In genomic region chr11:114851608-114852310, GRCm38 (mm10) we compare ENCODE assay signal across 8 mouse cellular contexts. TPM values are rescaled to one million over a fixed set of nuclear protein-coding genes. Genes with fewer than 3 reads are reported as not detected.
A peak's percentile ranks its signal among the peaks of the same experiment; 100 is the strongest.
DNase-seq lines count a peak whose midpoint lies in the region; ATAC-seq and TF ChIP-seq lines count a peak whose summit lies in the region.

No protein-coding gene starts in this region.

- intact Hi-C loops in gastrocnemius, adult 2 months (cut with DNase I) = no loop called here

- peaks cover 75% of the 10 kb centered on the region for H3K27me3 ChIP-seq in hindbrain, embryonic 13.5 days
- no peaks in the 10 kb centered on the region; the same call in 1 of the 2 replicates for H3K27me3 ChIP-seq in limb, embryonic 13.5 days
- H3K27me3 ChIP-seq in midbrain, embryonic 10.5 days (ENCODE audit: low read depth, poor library complexity, severe bottlenecking) = peaks cover 78% of the 10 kb centered on the region
- H3K27me3 ChIP-seq in testis, adult 2 months (ENCODE audit: control insufficient read depth, insufficient read depth, low read length) = no peaks in the 10 kb centered on the region; the same call in none of the 2 replicates

- peak overlapping the region; percentile 98 for H3K4me2 ChIP-seq in hindbrain, embryonic 13.5 days
- peak overlapping the region; percentile 95 for H3K4me2 ChIP-seq in limb, embryonic 13.5 days (replicated peaks)

- H3K9me3 ChIP-seq in hindbrain, embryonic 13.5 days = no peaks in the 10 kb centered on the region
- H3K9me3 ChIP-seq in limb, embryonic 13.5 days = no peaks in the 10 kb centered on the region
- H3K9me3 ChIP-seq in midbrain, embryonic 10.5 days (replicated peaks) = no peaks in the 10 kb centered on the region

- peak overlapping the region; percentile 98 for H3K27ac ChIP-seq in gastrocnemius, adult 2 months
- H3K27ac ChIP-seq in hindbrain, embryonic 13.5 days = peak overlapping the region; percentile 73
- H3K27ac ChIP-seq in limb, embryonic 13.5 days = peak overlapping the region; percentile 97
- peak overlapping the region; percentile 77 for H3K27ac ChIP-seq in midbrain, embryonic 10.5 days (replicated peaks)
- H3K27ac ChIP-seq in testis, adult 2 months (ENCODE audit: control insufficient read depth, insufficient read depth, low read depth, low read length) = no peak overlapping the region

- TF ChIP-seq POLR2A in testis, adult 2 months (IDR thresholded peaks at IDR 0.05; ENCODE audit: control insufficient read depth, low read depth, low read length) = no peak

- peaks cover 42% of the 10 kb centered on the region for H3K4me1 ChIP-seq in hindbrain, embryonic 13.5 days (replicated peaks)
- H3K4me1 ChIP-seq in limb, embryonic 13.5 days = peaks cover 44% of the 10 kb centered on the region
- H3K4me1 ChIP-seq in midbrain, embryonic 10.5 days = peaks cover 45% of the 10 kb centered on the region
- H3K4me1 ChIP-seq in testis, adult 2 months (ENCODE audit: control insufficient read depth, insufficient read depth, low read length) = peaks cover 12% of the 10 kb centered on the region

- DNase-seq in adrenal gland, postnatal 10 days = peak; percentile 80
- DNase-seq in cerebellum, postnatal 10 days = peak; percentile 85 to 89
- DNase-seq in gastrocnemius, adult 2 months = peak; percentile 87
- peak; percentile 63 for DNase-seq in midbrain, embryonic 10.5 days (ENCODE audit: low spot score)

- peak overlapping the region; percentile 75 for H3K9ac ChIP-seq in hindbrain, embryonic 13.5 days
- H3K9ac ChIP-seq in limb, embryonic 13.5 days = peak overlapping the region; percentile 91

- TF ChIP-seq CTCF in gastrocnemius, adult 2 months (IDR thresholded peaks at IDR 0.05) = no peak
- no peak for TF ChIP-seq CTCF in testis, adult 2 months (IDR thresholded peaks at IDR 0.05; ENCODE audit: control insufficient read depth, insufficient read depth, insufficient replicate concordance, low read depth, low read length)

- ATAC-seq in hindbrain, embryonic 13.5 days (ENCODE audit: low FRiP score) = peak; percentile 85
- ATAC-seq in limb, embryonic 13.5 days (ENCODE audit: low FRiP score, low read depth) = peak; percentile 52
- no peak for ATAC-seq in activated CD4-positive, CD25-positive, alpha-beta regulatory T cell, adult 4 months

- H3K36me3 ChIP-seq in hindbrain, embryonic 13.5 days = no peaks in the 10 kb centered on the region
- H3K36me3 ChIP-seq in limb, embryonic 13.5 days = peaks cover 14% of the 10 kb centered on the region; the same call in 1 of the 2 replicates
- H3K36me3 ChIP-seq in midbrain, embryonic 10.5 days = no peaks in the 10 kb centered on the region
- H3K36me3 ChIP-seq in testis, adult 2 months (ENCODE audit: control insufficient read depth, insufficient read depth, low read length) = no peaks in the 10 kb centered on the region

- peak overlapping the region; percentile 95 for H3K4me3 ChIP-seq in gastrocnemius, adult 2 months
- H3K4me3 ChIP-seq in hindbrain, embryonic 13.5 days = peak overlapping the region; percentile 61
- H3K4me3 ChIP-seq in limb, embryonic 13.5 days = peak overlapping the region; percentile 82
- peak overlapping the region; percentile 73 for H3K4me3 ChIP-seq in midbrain, embryonic 10.5 days
- H3K4me3 ChIP-seq in testis, adult 2 months (ENCODE audit: control insufficient read depth, low read depth, low read length) = peak overlapping the region; percentile 41

- under 1% methylated on average over 62 of the region's 65 CpGs for WGBS in hindbrain, embryonic 13.5 days
- under 1% methylated on average over 65 of the region's 65 CpGs for WGBS in limb, embryonic 13.5 days
- under 1% methylated on average over 65 of the region's 65 CpGs for WGBS in midbrain, embryonic 10.5 days

RNA-seq across cellular contexts. Expression of gene Gprc5c, which starts 0.8 kb away (rescaled TPM):
- 10 to 100 TPM; 26.2 to 27.9 TPM for total RNA-seq in adrenal gland, postnatal 10 days (2021)
- total RNA-seq in gastrocnemius, adult 2 months (2021) = 10 to 100 TPM; 45.4 to 82.1 TPM
- polyA plus RNA-seq in hindbrain, embryonic 13.5 days (2015; fragmentation: Nextera tagmentation; extraction: Ambion mirVana) = 9.9 and 11.9 TPM in 2 replicates
- polyA plus RNA-seq in limb, embryonic 13.5 days (2015; fragmentation: Nextera tagmentation; extraction: Ambion mirVana) = 56.2 and 60.0 TPM in 2 replicates
- polyA plus RNA-seq in midbrain, embryonic 10.5 days (2016; fragmentation: Nextera tagmentation; extraction: Ambion mirVana) = 19.0 TPM in 2 replicates
- 0.36 and 2.6 TPM in 2 replicates for polyA plus RNA-seq in testis, adult 2 months (2012; rRNA removed)
- under 1 TPM in 1 of 2 experiments, not detected in 1; 0.15 TPM for polyA plus RNA-seq in activated CD4-positive, CD25-positive, alpha-beta regulatory T cell, adult 4 months (2017; shearing (Covaris generic))

RNA-seq across cellular contexts. Expression of gene Cd300a, which starts 38.1 kb away (rescaled TPM):
- total RNA-seq in adrenal gland, postnatal 10 days (2021) = 1 to 10 TPM; 1.3 to 1.5 TPM
- under 1 TPM; 0.50 to 0.66 TPM for total RNA-seq in gastrocnemius, adult 2 months (2021)
- polyA plus RNA-seq in hindbrain, embryonic 13.5 days (2015; fragmentation: Nextera tagmentation; extraction: Ambion mirVana) = 0.69 and 1.2 TPM in 2 replicates
- 1.6 and 1.9 TPM in 2 replicates for polyA plus RNA-seq in limb, embryonic 13.5 days (2015; fragmentation: Nextera tagmentation; extraction: Ambion mirVana)
- 0.58 and 0.93 TPM in 2 replicates for polyA plus RNA-seq in midbrain, embryonic 10.5 days (2016; fragmentation: Nextera tagmentation; extraction: Ambion mirVana)
- 0.06 and 0.17 TPM in 2 replicates for polyA plus RNA-seq in testis, adult 2 months (2012; rRNA removed)
- under 1 TPM in 1 of 2 experiments, not detected in 1; 0.12 TPM for polyA plus RNA-seq in activated CD4-positive, CD25-positive, alpha-beta regulatory T cell, adult 4 months (2017; shearing (Covaris generic))

RNA-seq across cellular contexts. Expression of gene Gpr142, which starts 53.0 kb away (rescaled TPM):
- not detected for total RNA-seq in adrenal gland, postnatal 10 days (2021)
- not detected for total RNA-seq in gastrocnemius, adult 2 months (2021)
- polyA plus RNA-seq in hindbrain, embryonic 13.5 days (2015; fragmentation: Nextera tagmentation; extraction: Ambion mirVana) = not detected in 2 replicates
- polyA plus RNA-seq in limb, embryonic 13.5 days (2015; fragmentation: Nextera tagmentation; extraction: Ambion mirVana) = not detected in 2 replicates
- 0.27 and 0.36 TPM in 2 replicates for polyA plus RNA-seq in midbrain, embryonic 10.5 days (2016; fragmentation: Nextera tagmentation; extraction: Ambion mirVana)
- polyA plus RNA-seq in testis, adult 2 months (2012; rRNA removed) = not detected in 2 replicates
- not detected for polyA plus RNA-seq in activated CD4-positive, CD25-positive, alpha-beta regulatory T cell, adult 4 months (2017; shearing (Covaris generic))

RNA-seq across cellular contexts. Expression of gene Btbd17, which starts 56.0 kb away (rescaled TPM):
- total RNA-seq in adrenal gland, postnatal 10 days (2021) = under 1 TPM; 0.21 to 0.33 TPM
- total RNA-seq in gastrocnemius, adult 2 months (2021) = not detected
- 21.4 and 22.3 TPM in 2 replicates for polyA plus RNA-seq in hindbrain, embryonic 13.5 days (2015; fragmentation: Nextera tagmentation; extraction: Ambion mirVana)
- 1.7 TPM in 2 replicates for polyA plus RNA-seq in limb, embryonic 13.5 days (2015; fragmentation: Nextera tagmentation; extraction: Ambion mirVana)
- 57.3 and 69.1 TPM in 2 replicates for polyA plus RNA-seq in midbrain, embryonic 10.5 days (2016; fragmentation: Nextera tagmentation; extraction: Ambion mirVana)
- polyA plus RNA-seq in testis, adult 2 months (2012; rRNA removed) = 0.31 and 0.42 TPM in 2 replicates
- not detected for polyA plus RNA-seq in activated CD4-positive, CD25-positive, alpha-beta regulatory T cell, adult 4 months (2017; shearing (Covaris generic))

Comparison
In these comparisons a context has a peak if more than half of its experiments do, and no peak if none do; other contexts are left out.
1. H3K4me3 ChIP-seq: peak in every context shown above with its lines; median percentile 95 in gastrocnemius, adult 2 months; 82 in limb, embryonic 13.5 days; 73 in midbrain, embryonic 10.5 days; 61 in hindbrain, embryonic 13.5 days; 41 in testis, adult 2 months.